Mouse (Mus musculus): ENCODE measurements around the gene Zfr. TPM values are rescaled to one million over a fixed set of nuclear protein-coding genes. Genes with fewer than 3 reads are reported as not detected.

The Zfr gene
- total and polyA plus RNA-seq, 2 experiments from 2014 or later = 212 to 300 TPM

GRCm38 (mm10) chr15:12217849-12218248, 100.2 kb downstream of the Zfr start:
- no peaks in the 10 kb centered on the region for H3K27me3 ChIP-seq (ENCODE audit: insufficient read depth, low read length)
- no peak overlapping the region for H3K9ac ChIP-seq (replicated peaks; ENCODE audit: low read length, poor library complexity, severe bottlenecking)
- H3K4me3 ChIP-seq (ENCODE audit: low read depth, low read length) = no peak overlapping the region
- DNase-seq (ENCODE audit: low spot score) = no peak
- WGBS = 34% methylated on average over 5 of the region's 5 CpGs
- H3K4me2 ChIP-seq (ENCODE audit: low read depth, low read length, poor library complexity, severe bottlenecking) = no peak overlapping the region
- H3K36me3 ChIP-seq (ENCODE audit: insufficient read depth, low read length) = no peaks in the 10 kb centered on the region
- 0 out of 2 replicates have a peak, but pooled peaks cover 2% of the 10 kb centered on the region for H3K4me1 ChIP-seq (ENCODE audit: insufficient read depth, low read length)
- H3K9me3 ChIP-seq (ENCODE audit: low read length) = no peaks in the 10 kb centered on the region
- no peak overlapping the region for H3K27ac ChIP-seq (ENCODE audit: low read depth, low read length)
- ATAC-seq (ENCODE audit: low FRiP score) = no peak
- TF ChIP-seq CTCF (IDR thresholded peaks at IDR 0.05) = no peak

DNA sequence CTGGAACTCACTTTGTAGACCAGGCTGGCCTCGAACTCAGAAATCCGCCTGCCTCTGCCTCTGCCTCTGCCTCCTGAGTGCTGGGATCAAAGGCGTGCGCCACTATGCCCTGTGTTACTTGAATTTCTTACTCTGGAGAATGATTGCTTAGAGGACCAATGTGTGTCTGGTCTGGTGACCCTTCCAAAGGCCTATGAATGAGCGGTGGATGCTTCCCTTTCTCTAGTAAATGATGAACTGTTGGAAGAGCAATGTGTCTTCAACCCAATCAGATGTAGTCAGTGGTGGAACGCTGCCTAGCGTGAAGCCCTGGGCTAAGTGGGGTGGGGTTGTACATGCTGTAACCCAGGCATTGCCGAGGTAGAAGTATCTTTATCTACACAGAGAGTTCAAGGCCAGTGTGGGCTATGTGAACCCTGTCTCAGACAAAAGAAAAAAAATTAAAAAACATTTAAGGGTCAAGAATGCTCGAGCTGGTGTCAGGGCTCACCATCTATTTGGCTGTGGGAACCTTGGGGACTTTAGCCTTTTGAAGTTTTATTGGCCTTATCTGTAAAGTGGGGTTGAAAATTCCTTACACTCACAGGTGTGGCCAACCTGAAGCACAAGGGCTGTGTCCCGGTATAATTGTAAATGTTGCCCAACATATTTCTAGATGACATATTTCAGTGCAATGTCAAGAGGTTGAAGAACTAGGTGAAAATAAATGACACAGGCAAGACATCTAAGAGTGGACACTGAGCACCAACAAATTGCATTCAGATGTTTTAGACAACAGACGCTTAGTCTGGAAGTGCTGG, 101.2 kb downstream of the Zfr start:
- no peak overlapping the region for H3K27ac ChIP-seq (ENCODE audit: low read depth, low read length)
- H3K4me3 ChIP-seq (ENCODE audit: low read depth, low read length) = no peak overlapping the region
- H3K4me2 ChIP-seq (ENCODE audit: low read depth, low read length, poor library complexity, severe bottlenecking) = no peak overlapping the region
- 96% methylated on average over 11 of the region's 11 CpGs for WGBS
- 0 out of 2 replicates have a peak, but pooled peaks cover 4% of the 10 kb centered on the region for H3K4me1 ChIP-seq (ENCODE audit: insufficient read depth, low read length)
- no peaks in the 10 kb centered on the region for H3K36me3 ChIP-seq (ENCODE audit: insufficient read depth, low read length)
- DNase-seq (ENCODE audit: low spot score) (no peak), ATAC-seq (ENCODE audit: low FRiP score) (no peak)
- no peaks in the 10 kb centered on the region for H3K27me3 ChIP-seq (ENCODE audit: insufficient read depth, low read length)
- no peak overlapping the region for H3K9ac ChIP-seq (replicated peaks; ENCODE audit: low read length, poor library complexity, severe bottlenecking)
- no peak for TF ChIP-seq CTCF (IDR thresholded peaks at IDR 0.05)
- no peaks in the 10 kb centered on the region for H3K9me3 ChIP-seq (ENCODE audit: low read length)

DNA sequence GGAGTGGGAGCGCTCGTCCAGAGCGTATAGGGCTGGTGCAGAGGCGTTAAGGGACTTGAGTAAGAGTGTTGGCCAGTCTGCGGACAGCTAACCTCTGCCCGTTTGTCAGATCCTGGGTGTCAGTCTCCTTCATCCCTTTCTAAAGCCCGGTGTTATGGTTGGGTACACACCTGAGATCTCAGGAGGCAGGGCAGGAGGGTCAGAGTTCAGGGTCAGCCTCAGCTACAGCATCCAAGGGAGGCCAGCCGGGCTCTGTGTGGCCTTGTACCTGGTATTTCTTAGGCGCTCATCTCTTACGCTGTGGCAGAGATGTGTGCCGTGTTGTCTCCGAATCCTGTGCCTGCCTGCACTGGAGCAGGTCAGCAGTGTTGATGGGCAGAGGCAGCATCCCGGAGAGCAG, 103.5 kb downstream of the Zfr start:
- Histone ChIP-seq H3K4me1 (ENCODE audit: insufficient read depth, low read length) (0 out of 2 replicates have a peak, but pooled peaks cover 4% of the 10 kb centered on the region), H3K27me3 (ENCODE audit: insufficient read depth, low read length) (no peaks in the 10 kb centered on the region), H3K9ac (replicated peaks; ENCODE audit: low read length, poor library complexity, severe bottlenecking) (no peak overlapping the region), H3K27ac (ENCODE audit: low read depth, low read length) (no peak overlapping the region), H3K4me3 (ENCODE audit: low read depth, low read length) (no peak overlapping the region), H3K36me3 (ENCODE audit: insufficient read depth, low read length) (no peaks in the 10 kb centered on the region), H3K9me3 (ENCODE audit: low read length) (no peaks in the 10 kb centered on the region), H3K4me2 (ENCODE audit: low read depth, low read length, poor library complexity, severe bottlenecking) (no peak overlapping the region)
- ATAC-seq (ENCODE audit: low FRiP score) (no peak), DNase-seq (ENCODE audit: low spot score) (no peak)
- 87% methylated on average over 13 of the region's 13 CpGs for WGBS
- TF ChIP-seq CTCF (IDR thresholded peaks at IDR 0.05) = no peak

- no peaks in the 10 kb centered on the region for H3K27me3 ChIP-seq (ENCODE audit: insufficient read depth, low read length)
- no peak overlapping the region for H3K4me3 ChIP-seq (ENCODE audit: low read depth, low read length)
- WGBS = 13% methylated on average over 8 of the region's 8 CpGs
- 0 out of 2 replicates have a peak, but pooled peaks cover 4% of the 10 kb centered on the region for H3K4me1 ChIP-seq (ENCODE audit: insufficient read depth, low read length)
- no peak overlapping the region for H3K4me2 ChIP-seq (ENCODE audit: low read depth, low read length, poor library complexity, severe bottlenecking)
- no peaks in the 10 kb centered on the region for H3K36me3 ChIP-seq (ENCODE audit: insufficient read depth, low read length)
- TF ChIP-seq CTCF (IDR thresholded peaks at IDR 0.05) = no peak
- H3K27ac ChIP-seq (ENCODE audit: low read depth, low read length) = no peak overlapping the region
- DNase-seq (ENCODE audit: low spot score) (no peak), ATAC-seq (ENCODE audit: low FRiP score) (no peak)
- no peaks in the 10 kb centered on the region for H3K9me3 ChIP-seq (ENCODE audit: low read length)
- H3K9ac ChIP-seq (replicated peaks; ENCODE audit: low read length, poor library complexity, severe bottlenecking) = no peak overlapping the region
These were observed 105.1 kb downstream of the Zfr start for GRCm38 (mm10) chr15:12222564-12223302.

DNA sequence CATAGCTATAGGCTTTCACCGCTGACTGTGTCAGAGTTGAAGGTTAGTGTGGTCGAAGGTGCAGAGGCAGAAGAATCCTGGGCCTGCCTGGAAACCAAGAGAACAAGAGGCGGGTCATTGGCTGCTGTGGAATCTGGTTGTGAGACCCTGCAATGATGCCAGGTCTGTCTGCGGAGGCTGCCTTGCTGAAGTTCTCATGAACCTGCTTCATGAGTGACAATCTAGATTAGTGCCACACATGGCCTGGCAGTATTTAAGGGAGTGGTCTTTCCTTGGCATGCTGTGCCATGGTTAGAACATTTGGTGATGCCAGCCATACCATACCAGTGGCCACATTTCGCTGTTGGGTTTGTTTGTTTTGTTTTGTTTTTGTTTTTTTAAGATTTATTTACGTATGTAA, 105.8 kb downstream of the Zfr start:
- Histone ChIP-seq H3K27me3 (ENCODE audit: insufficient read depth, low read length) (no peaks in the 10 kb centered on the region), H3K9me3 (ENCODE audit: low read length) (no peaks in the 10 kb centered on the region), H3K36me3 (ENCODE audit: insufficient read depth, low read length) (no peaks in the 10 kb centered on the region), H3K4me3 (ENCODE audit: low read depth, low read length) (no peak overlapping the region), H3K9ac (replicated peaks; ENCODE audit: low read length, poor library complexity, severe bottlenecking) (no peak overlapping the region), H3K27ac (ENCODE audit: low read depth, low read length) (no peak overlapping the region), H3K4me2 (ENCODE audit: low read depth, low read length, poor library complexity, severe bottlenecking) (no peak overlapping the region), H3K4me1 (ENCODE audit: insufficient read depth, low read length) (0 out of 2 replicates have a peak, but pooled peaks cover 4% of the 10 kb centered on the region)
- TF ChIP-seq CTCF (IDR thresholded peaks at IDR 0.05) = no peak
- ATAC-seq (ENCODE audit: low FRiP score) = no peak
- DNase-seq (ENCODE audit: low spot score) = no peak
- 61% methylated on average over 6 of the region's 6 CpGs for WGBS

DNA sequence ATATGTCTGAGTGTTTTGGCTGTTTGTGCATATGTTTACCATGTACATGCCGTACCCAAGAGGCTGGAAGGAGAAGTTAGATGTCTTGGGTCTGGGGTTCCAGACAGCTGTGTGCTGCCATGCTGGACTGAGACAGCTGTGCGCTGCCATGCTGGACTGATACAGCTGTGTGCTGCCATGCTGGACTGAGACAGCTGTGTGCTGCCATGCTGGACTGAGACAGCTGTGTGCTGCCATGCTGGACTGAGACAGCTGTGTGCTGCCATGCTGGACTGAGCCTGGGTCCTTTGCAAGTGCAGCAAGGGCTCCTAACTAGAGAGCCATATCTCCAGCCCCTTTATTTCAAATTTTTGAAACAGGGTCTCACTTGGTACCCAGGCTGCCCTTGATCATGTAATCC, 106.6 kb downstream of the Zfr start:
- H3K27me3 ChIP-seq (ENCODE audit: insufficient read depth, low read length) = no peaks in the 10 kb centered on the region
- no peak overlapping the region for H3K4me2 ChIP-seq (ENCODE audit: low read depth, low read length, poor library complexity, severe bottlenecking)
- no peak for TF ChIP-seq CTCF (IDR thresholded peaks at IDR 0.05)
- WGBS = 100% methylated on average over 2 of the region's 2 CpGs
- H3K4me3 ChIP-seq (ENCODE audit: low read depth, low read length) = no peak overlapping the region
- no peak for ATAC-seq (ENCODE audit: low FRiP score)
- no peak overlapping the region for H3K27ac ChIP-seq (ENCODE audit: low read depth, low read length)
- no peaks in the 10 kb centered on the region for H3K9me3 ChIP-seq (ENCODE audit: low read length)
- 0 out of 2 replicates have a peak, but pooled peaks cover 4% of the 10 kb centered on the region for H3K4me1 ChIP-seq (ENCODE audit: insufficient read depth, low read length)
- no peaks in the 10 kb centered on the region for H3K36me3 ChIP-seq (ENCODE audit: insufficient read depth, low read length)
- H3K9ac ChIP-seq (replicated peaks; ENCODE audit: low read length, poor library complexity, severe bottlenecking) = no peak overlapping the region
- DNase-seq (ENCODE audit: low spot score) = no peak

Measured in midbrain, postnatal 0 days (tissue).